Mouse (Mus musculus) limb, embryonic 13.5 days (tissue): ENCODE measurements at regions not wholly inside any gene's neighbourhood (a gene's known extent, or its start where the extent isn't known, plus 50 kb on each side); places are given as distances from the start of the nearest gene placed in this dataset.
A peak's percentile ranks its signal among the peaks of the same experiment; 100 is the strongest.

ENCODE experiments used
- ATAC-seq: fragments of 200-750 bp; cut with Nextera tagmentation; 2 replicates; pipeline ENCODE4 v1.8.0; 2017; ENCODE audit warnings: low read depth, moderate number of reproducible peaks, moderate TSS enrichment; ENCODE audit not compliant: low FRiP score
- H3K27ac ChIP-seq: fragments of 300-500 bp; sonication (generic); 2 replicates; pipeline ENCODE4 v1.5.1; 2015; ENCODE audit warnings: inconsistent platforms, mild to moderate bottlenecking, moderate library complexity
- H3K27me3 ChIP-seq: fragments of 300-500 bp; sonication (generic); 2 replicates; pipeline ENCODE4 v1.6.1; 2015; ENCODE audit warnings: mild to moderate bottlenecking, inconsistent platforms
- H3K36me3 ChIP-seq: fragments of 300-500 bp; sonication (generic); 2 replicates; pipeline ENCODE4 v1.6.1; 2015; ENCODE audit warnings: inconsistent platforms, mild to moderate bottlenecking, moderate library complexity
- H3K4me1 ChIP-seq: fragments of 300-500 bp; sonication (generic); 2 replicates; pipeline ENCODE4 v1.6.1; 2015; ENCODE audit warnings: inconsistent platforms
- H3K4me2 ChIP-seq: fragments of 300-500 bp; sonication (generic); replicated peaks from 2 replicates; pipeline ENCODE4 v1.6.1; 2015; ENCODE audit warnings: inconsistent platforms, mild to moderate bottlenecking, moderate library complexity
- H3K4me3 ChIP-seq: fragments of 300-500 bp; sonication (generic); 2 replicates; pipeline ENCODE4 v1.5.1; 2015; ENCODE audit warnings: moderate library complexity, mild to moderate bottlenecking, inconsistent platforms
- H3K9ac ChIP-seq: fragments of 300-500 bp; sonication (generic); 2 replicates; pipeline ENCODE4 v1.6.1; 2015; ENCODE audit warnings: mild to moderate bottlenecking, inconsistent platforms
- H3K9me3 ChIP-seq: fragments of 300-500 bp; sonication (generic); 2 replicates; pipeline ENCODE4 v1.6.1; 2016; ENCODE audit warnings: inconsistent platforms
- WGBS: fragments of 180-500 bp; shearing (Covaris S2); methylation state at CpG from one replicate; pipeline ENCODE4 v1.1.7; 2015; 5-methylcytosine and 5-hydroxymethylcytosine counted together

DNA sequence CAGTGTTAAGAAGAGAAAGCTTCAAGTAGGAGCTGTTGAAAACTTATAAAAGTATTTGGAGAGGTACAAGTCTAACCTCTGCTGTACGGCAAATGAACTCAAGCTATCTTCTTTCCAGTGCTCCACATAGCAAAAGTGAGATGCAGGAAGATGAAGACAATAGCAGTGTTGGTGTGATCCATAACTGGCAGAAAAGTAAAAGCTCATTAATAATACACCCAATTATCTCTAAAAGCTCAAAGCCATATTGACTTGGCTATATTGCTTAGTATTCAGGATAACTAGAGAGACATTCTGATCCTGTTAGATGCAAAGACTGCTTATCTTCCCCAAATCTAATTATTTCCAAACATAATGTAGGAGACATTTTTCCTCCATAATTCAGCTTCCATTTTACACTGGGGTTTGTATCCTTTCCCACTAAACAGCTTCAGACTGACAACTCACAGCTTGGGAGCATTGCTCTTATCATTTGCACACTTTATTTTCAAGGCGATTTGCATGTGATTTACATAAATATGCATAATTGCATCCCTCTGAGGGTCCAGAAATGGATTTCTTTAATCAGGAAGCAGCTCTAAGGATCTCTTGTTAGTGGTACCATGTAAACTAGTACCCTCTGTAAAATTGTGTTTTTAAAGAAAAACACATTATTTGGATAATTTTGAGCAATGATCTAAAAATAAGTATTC lies 248.5 kb upstream of the Pom121l12 start:
- 80% methylated on average over 2 of the region's 2 CpGs for WGBS

DNA sequence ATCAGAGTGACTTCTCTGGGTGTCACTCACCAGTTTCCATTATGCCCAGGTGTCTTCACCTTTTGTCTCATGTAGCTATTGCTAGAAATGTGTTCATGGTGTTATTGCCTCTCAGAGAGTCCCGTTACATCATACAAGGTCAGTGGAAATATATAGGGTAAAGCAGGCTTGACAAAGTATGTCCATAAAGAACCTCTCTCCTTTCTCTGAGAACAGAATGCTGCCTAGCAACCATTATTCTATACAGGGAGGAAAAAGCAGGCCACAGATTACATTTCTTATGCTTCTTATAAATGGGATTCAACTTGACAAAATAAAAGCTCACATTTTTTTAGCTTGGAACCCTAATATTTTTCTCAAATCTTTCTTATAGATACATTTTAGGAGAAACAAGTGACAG lies 220.6 kb upstream of the Pom121l12 start:
- 71% methylated on average over 1 of the region's 1 CpGs for WGBS
- Histone ChIP-seq H3K4me3 (no peak overlapping the region), H3K4me1 (peaks cover 3% of the 10 kb centered on the region; the same call in 1 of the 2 replicates), H3K27me3 (no peaks in the 10 kb centered on the region), H3K9ac (no peak overlapping the region), H3K4me2 (no peak overlapping the region), H3K36me3 (no peaks in the 10 kb centered on the region), H3K27ac (no peak overlapping the region), H3K9me3 (no peaks in the 10 kb centered on the region)
- ATAC-seq: no peak

More for the DNA sequence above, 248.5 kb upstream of the Pom121l12 start:
- no peaks in the 10 kb centered on the region for H3K4me1 ChIP-seq
- no peak for ATAC-seq
- H3K9me3 ChIP-seq: no peaks in the 10 kb centered on the region
- H3K27me3 ChIP-seq: no peaks in the 10 kb centered on the region
- no peak overlapping the region for H3K27ac ChIP-seq
- no peaks in the 10 kb centered on the region for H3K36me3 ChIP-seq
- no peak overlapping the region for H3K9ac ChIP-seq
- no peak overlapping the region for H3K4me3 ChIP-seq
- no peak overlapping the region for H3K4me2 ChIP-seq

DNA sequence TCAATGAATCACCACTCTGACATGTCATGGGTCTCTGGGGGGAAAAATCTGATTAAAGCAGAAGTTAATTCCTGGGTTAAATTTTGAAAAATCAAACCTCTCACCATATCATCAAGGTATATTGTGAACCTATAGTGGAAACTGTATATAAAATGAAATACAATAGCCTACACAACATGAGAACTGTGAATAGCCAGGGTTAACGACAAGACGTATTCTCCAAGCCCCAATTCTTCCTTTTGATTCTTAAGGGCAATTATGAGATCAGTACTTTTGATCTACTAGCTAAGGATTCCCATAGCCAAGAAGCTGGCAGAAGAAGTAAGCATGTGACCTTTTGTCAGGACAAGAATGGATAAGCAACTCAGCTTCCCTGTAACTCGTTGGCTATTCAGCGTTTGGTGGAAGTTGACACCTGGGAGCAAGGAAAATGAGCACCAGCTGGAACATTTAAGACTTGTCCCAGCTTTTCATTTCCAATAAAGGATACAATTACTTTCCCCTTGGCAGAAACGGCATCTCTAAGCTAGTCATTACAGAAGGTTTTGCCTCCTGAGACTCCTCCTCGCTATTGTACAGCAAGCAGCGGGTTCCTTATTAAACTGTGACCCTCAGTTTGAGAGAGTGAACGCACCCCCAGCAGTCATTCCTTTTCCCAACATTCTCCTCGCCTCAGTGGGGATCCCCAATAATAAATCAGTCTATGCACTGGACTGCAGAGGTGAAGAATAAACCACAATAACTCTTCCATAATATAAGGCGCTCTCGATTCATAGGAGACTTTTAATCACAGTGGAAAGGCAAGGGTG lies 219.1 kb upstream of the Pom121l12 start:
- ATAC-seq: peak; percentile 86
- Histone ChIP-seq H3K4me1 (peaks cover 3% of the 10 kb centered on the region; the same call in 1 of the 2 replicates), H3K4me2 (no peak overlapping the region), H3K9me3 (no peaks in the 10 kb centered on the region), H3K9ac (no peak overlapping the region), H3K4me3 (no peak overlapping the region), H3K27ac (no peak overlapping the region), H3K27me3 (no peaks in the 10 kb centered on the region), H3K36me3 (no peaks in the 10 kb centered on the region)
- 28% methylated on average over 11 of the region's 11 CpGs for WGBS

DNA sequence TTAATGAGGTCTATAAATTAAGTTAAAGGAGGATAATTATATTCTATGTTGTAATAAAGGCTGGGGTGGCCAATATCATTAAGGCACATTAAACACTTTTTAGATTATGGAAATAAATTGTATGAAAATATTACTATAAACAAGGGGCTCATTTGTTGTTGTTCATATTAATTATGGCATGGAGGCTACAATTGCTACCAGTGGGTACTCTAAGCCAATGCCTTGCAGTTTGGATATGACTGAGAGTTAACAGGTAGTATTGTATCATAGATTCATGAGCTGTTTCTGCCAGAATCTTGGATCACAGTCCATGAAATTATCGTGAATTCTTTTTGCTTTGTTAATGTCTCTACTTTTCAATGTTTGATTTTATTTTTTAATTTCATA lies 218.5 kb upstream of the Pom121l12 start:
- no peaks in the 10 kb centered on the region for H3K9me3 ChIP-seq
- H3K36me3 ChIP-seq: no peaks in the 10 kb centered on the region
- H3K27me3 ChIP-seq: no peaks in the 10 kb centered on the region
- peaks cover 3% of the 10 kb centered on the region; the same call in 1 of the 2 replicates for H3K4me1 ChIP-seq
- H3K9ac ChIP-seq: no peak overlapping the region
- 72% methylated on average over 1 of the region's 1 CpGs for WGBS
- H3K4me3 ChIP-seq: no peak overlapping the region
- no peak overlapping the region for H3K27ac ChIP-seq
- no peak for ATAC-seq
- no peak overlapping the region for H3K4me2 ChIP-seq

DNA sequence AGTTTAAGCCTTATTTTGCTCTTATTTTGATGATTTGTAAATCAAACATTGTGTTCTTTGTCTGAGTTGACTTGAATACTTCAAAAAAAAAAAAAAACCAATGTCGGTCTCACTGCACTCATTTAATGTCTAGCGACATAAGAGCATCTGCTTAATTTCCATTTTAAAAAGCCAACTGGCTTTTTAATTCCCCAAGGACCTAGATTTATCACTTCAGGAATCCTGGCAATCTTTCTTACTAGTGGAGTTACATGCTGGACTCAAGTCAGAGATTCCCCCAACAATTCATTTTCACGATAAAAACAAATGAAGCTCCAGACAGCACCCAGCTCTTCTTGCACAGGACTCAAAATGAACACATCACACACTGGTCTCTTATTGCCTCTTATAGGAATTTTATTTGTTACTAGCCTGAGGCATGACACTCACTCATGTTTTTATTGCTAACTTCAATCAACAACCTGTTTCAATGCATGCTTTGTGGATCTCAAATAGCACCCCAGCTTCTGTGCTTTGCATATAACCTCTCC lies 212.0 kb upstream of the Pom121l12 start:
- 84% methylated on average over 3 of the region's 3 CpGs for WGBS
- Histone ChIP-seq H3K4me1 (no peaks in the 10 kb centered on the region), H3K9me3 (no peaks in the 10 kb centered on the region), H3K27me3 (no peaks in the 10 kb centered on the region), H3K4me2 (no peak overlapping the region), H3K9ac (no peak overlapping the region), H3K27ac (no peak overlapping the region), H3K36me3 (no peaks in the 10 kb centered on the region), H3K4me3 (no peak overlapping the region)
- no peak for ATAC-seq

DNA sequence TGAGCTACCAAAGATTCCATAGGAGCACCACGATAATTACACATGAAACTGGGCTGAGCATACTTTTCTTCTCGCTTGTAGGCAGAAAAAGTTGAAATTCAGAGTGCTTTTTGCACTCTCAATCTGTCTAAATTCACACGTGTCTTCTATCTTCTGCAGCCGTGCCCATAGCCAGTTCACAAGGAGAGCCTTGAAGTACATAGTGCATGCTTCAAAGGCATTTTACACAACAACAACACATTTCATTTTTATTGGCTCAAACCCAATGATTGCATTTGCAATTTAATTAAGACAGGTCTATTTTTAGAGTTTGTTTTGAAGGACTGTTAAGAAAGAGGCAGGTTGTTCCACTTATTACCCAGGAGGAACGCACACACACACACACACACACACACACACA lies 211.4 kb upstream of the Pom121l12 start:
- Histone ChIP-seq H3K9me3 (no peaks in the 10 kb centered on the region), H3K9ac (no peak overlapping the region), H3K4me1 (no peaks in the 10 kb centered on the region), H3K36me3 (no peaks in the 10 kb centered on the region), H3K4me3 (no peak overlapping the region), H3K27ac (no peak overlapping the region), H3K4me2 (no peak overlapping the region), H3K27me3 (no peaks in the 10 kb centered on the region)
- WGBS: 72% methylated on average over 5 of the region's 5 CpGs
- ATAC-seq: no peak
